Mouse (Mus musculus) intestine, embryonic 15.5 days (tissue): ENCODE data around the gene Golga4. TPM values are rescaled to one million over a fixed set of nuclear protein-coding genes. Genes with fewer than 3 reads are reported as not detected.

Source experiments
- ATAC-seq: fragments of 200-750 bp; cut with Nextera tagmentation; 2 replicates; pipeline ENCODE4 v1.8.0; 2017; ENCODE audit warnings: moderate TSS enrichment, moderate library complexity
- H3K27ac ChIP-seq: fragments of 300-500 bp; sonication (generic); 2 replicates; pipeline ENCODE4 v1.5.1; 2015; ENCODE audit warnings: mild to moderate bottlenecking, inconsistent platforms
- H3K27me3 ChIP-seq: fragments of 300-500 bp; sonication (generic); replicated peaks from 2 replicates; pipeline ENCODE4 v1.6.1; 2015; ENCODE audit warnings: inconsistent platforms
- H3K36me3 ChIP-seq: fragments of 300-500 bp; sonication (generic); 2 replicates; pipeline ENCODE4 v1.6.1; 2015; ENCODE audit warnings: inconsistent platforms
- H3K4me1 ChIP-seq: fragments of 300-500 bp; sonication (generic); replicated peaks from 2 replicates; pipeline ENCODE4 v1.6.1; 2015; ENCODE audit warnings: inconsistent platforms
- H3K4me2 ChIP-seq: fragments of 300-500 bp; sonication (generic); replicated peaks from 2 replicates; pipeline ENCODE4 v1.6.1; 2015; ENCODE audit warnings: mild to moderate bottlenecking, inconsistent platforms
- H3K4me3 ChIP-seq: fragments of 300-500 bp; sonication (generic); replicated peaks from 2 replicates; pipeline ENCODE4 v1.5.1; 2015; ENCODE audit warnings: inconsistent platforms
- H3K9ac ChIP-seq: fragments of 300-500 bp; sonication (generic); 2 replicates; pipeline ENCODE4 v1.6.1; 2015; ENCODE audit warnings: inconsistent platforms
- H3K9me3 ChIP-seq: fragments of 300-500 bp; sonication (generic); 2 replicates; pipeline ENCODE4 v1.6.1; 2016; ENCODE audit warnings: inconsistent platforms
- WGBS: fragments of 180-500 bp; shearing (Covaris S2); methylation state at CpG from one replicate; pipeline ENCODE4 v1.1.7; 2015; 5-methylcytosine and 5-hydroxymethylcytosine counted together
- polyA plus RNA-seq: library from polyadenylated mRNA; unstranded; fragments of >200 nt; fragmentation: Nextera tagmentation; extraction: Ambion mirVana; gene quantifications from 2 replicates; pipeline ENCODE4 v1.2.1, GENCODE M21; 2015

Gene Golga4
- polyA plus RNA-seq, 1 experiment from 2014 or later, result 59.5 TPM

- WGBS, result 60% methylated on average over 3 of the region's 3 CpGs
- no peak overlapping the region for H3K9ac ChIP-seq
- H3K4me2 ChIP-seq, result 0 out of 2 replicates have a peak overlapping the region, but pooled peaks have one; percentile 5
- no peaks in the 10 kb centered on the region for H3K27me3 ChIP-seq
- H3K4me1 ChIP-seq, result peaks cover 27% of the 10 kb centered on the region
- H3K9me3 ChIP-seq, result no peaks in the 10 kb centered on the region
- H3K36me3 ChIP-seq, result peaks cover 7% of the 10 kb centered on the region; the same call in 1 of the 2 replicates
- peak; percentile 90 for ATAC-seq
- H3K4me3 ChIP-seq, result no peak overlapping the region
- peak overlapping the region; percentile 37; the same call in 1 of the 2 replicates for H3K27ac ChIP-seq
Observed at GRCm38 (mm10) chr9:118512681-118513233, 6.7 kb downstream of the Golga4 start.

GRCm38 (mm10) chr9:118515476-118515875, 9.4 kb downstream of the Golga4 start:
- ATAC-seq, result no peak
- H3K4me2 ChIP-seq, result no peak overlapping the region
- no peaks in the 10 kb centered on the region for H3K27me3 ChIP-seq
- H3K9ac ChIP-seq, result no peak overlapping the region
- no peaks in the 10 kb centered on the region for H3K9me3 ChIP-seq
- H3K4me3 ChIP-seq, result no peak overlapping the region
- WGBS, result 92% methylated on average over 6 of the region's 6 CpGs
- H3K36me3 ChIP-seq, result peaks cover 7% of the 10 kb centered on the region; the same call in 1 of the 2 replicates
- H3K27ac ChIP-seq, result no peak overlapping the region
- H3K4me1 ChIP-seq, result peaks cover 24% of the 10 kb centered on the region; the same call in 1 of the 2 replicates

GRCm38 (mm10) chr9:118516162-118516561, 10.1 kb downstream of the Golga4 start:
- ATAC-seq, result no peak
- Histone ChIP-seq H3K36me3 (peaks cover 7% of the 10 kb centered on the region; the same call in 1 of the 2 replicates), H3K4me2 (no peak overlapping the region), H3K4me3 (no peak overlapping the region), H3K27me3 (no peaks in the 10 kb centered on the region), H3K9ac (no peak overlapping the region), H3K9me3 (no peaks in the 10 kb centered on the region), H3K27ac (no peak overlapping the region), H3K4me1 (peaks cover 22% of the 10 kb centered on the region; the same call in 1 of the 2 replicates)
- WGBS, result 90% methylated on average over 3 of the region's 3 CpGs

- Histone ChIP-seq H3K4me3 (no peak overlapping the region), H3K4me2 (no peak overlapping the region), H3K4me1 (peaks cover 13% of the 10 kb centered on the region; the same call in 1 of the 2 replicates), H3K36me3 (peaks cover 7% of the 10 kb centered on the region; the same call in 1 of the 2 replicates), H3K27ac (no peak overlapping the region), H3K27me3 (no peaks in the 10 kb centered on the region), H3K9me3 (no peaks in the 10 kb centered on the region), H3K9ac (no peak overlapping the region)
- ATAC-seq, result no peak
- WGBS, result 98% methylated on average over 5 of the region's 8 CpGs
Observed at GRCm38 (mm10) chr9:118517619-118518018, 11.6 kb downstream of the Golga4 start.

GRCm38 (mm10) chr9:118519101-118519500, 13.0 kb downstream of the Golga4 start:
- 68% methylated on average over 8 of the region's 8 CpGs for WGBS
- Histone ChIP-seq H3K9me3 (no peaks in the 10 kb centered on the region), H3K4me3 (no peak overlapping the region), H3K36me3 (peaks cover 14% of the 10 kb centered on the region; the same call in 1 of the 2 replicates), H3K4me2 (no peak overlapping the region), H3K27me3 (no peaks in the 10 kb centered on the region), H3K9ac (no peak overlapping the region), H3K4me1 (peaks cover 13% of the 10 kb centered on the region; the same call in 1 of the 2 replicates), H3K27ac (no peak overlapping the region)
- no peak for ATAC-seq

GRCm38 (mm10) chr9:118520011-118520410, 13.9 kb downstream of the Golga4 start:
- no peak overlapping the region for H3K4me3 ChIP-seq
- no peaks in the 10 kb centered on the region for H3K9me3 ChIP-seq
- peaks cover 10% of the 10 kb centered on the region; the same call in 1 of the 2 replicates for H3K36me3 ChIP-seq
- peaks cover 13% of the 10 kb centered on the region; the same call in 1 of the 2 replicates for H3K4me1 ChIP-seq
- 36% methylated on average over 8 of the region's 8 CpGs for WGBS
- no peaks in the 10 kb centered on the region for H3K27me3 ChIP-seq
- H3K4me2 ChIP-seq, result 0 out of 2 replicates have a peak overlapping the region, but pooled peaks have one; percentile 19
- H3K9ac ChIP-seq, result no peak overlapping the region
- 0 out of 2 replicates have a peak overlapping the region, but pooled peaks have one; percentile 17 for H3K27ac ChIP-seq
- no peak for ATAC-seq

GRCm38 (mm10) chr9:118520858-118521257, 14.8 kb downstream of the Golga4 start:
- ATAC-seq, result no peak
- H3K27me3 ChIP-seq, result no peaks in the 10 kb centered on the region
- peaks cover 13% of the 10 kb centered on the region; the same call in 1 of the 2 replicates for H3K4me1 ChIP-seq
- H3K4me2 ChIP-seq, result no peak overlapping the region
- no peak overlapping the region for H3K27ac ChIP-seq
- H3K9me3 ChIP-seq, result no peaks in the 10 kb centered on the region
- no peak overlapping the region for H3K9ac ChIP-seq
- 35% methylated on average over 3 of the region's 3 CpGs for WGBS
- H3K36me3 ChIP-seq, result 0 out of 2 replicates have a peak, but pooled peaks cover 6% of the 10 kb centered on the region
- no peak overlapping the region for H3K4me3 ChIP-seq

GRCm38 (mm10) chr9:118521659-118522058, 15.6 kb downstream of the Golga4 start:
- Histone ChIP-seq H3K9ac (no peak overlapping the region), H3K27me3 (no peaks in the 10 kb centered on the region), H3K4me1 (peaks cover 13% of the 10 kb centered on the region; the same call in 1 of the 2 replicates), H3K9me3 (no peaks in the 10 kb centered on the region), H3K4me2 (no peak overlapping the region), H3K36me3 (peaks cover 11% of the 10 kb centered on the region), H3K4me3 (no peak overlapping the region), H3K27ac (no peak overlapping the region)
- ATAC-seq, result no peak
- 89% methylated on average over 8 of the region's 8 CpGs for WGBS

- Histone ChIP-seq H3K27me3 (no peaks in the 10 kb centered on the region), H3K9ac (no peak overlapping the region), H3K4me3 (no peak overlapping the region), H3K27ac (no peak overlapping the region), H3K4me1 (peaks cover 11% of the 10 kb centered on the region; the same call in 1 of the 2 replicates), H3K36me3 (peaks cover 21% of the 10 kb centered on the region), H3K4me2 (no peak overlapping the region), H3K9me3 (no peaks in the 10 kb centered on the region)
- 86% methylated on average over 11 of the region's 11 CpGs for WGBS
- ATAC-seq, result no peak
Observed at GRCm38 (mm10) chr9:118523738-118524137, 17.7 kb downstream of the Golga4 start.

GRCm38 (mm10) chr9:118527056-118527455, 21.0 kb downstream of the Golga4 start:
- no peak for ATAC-seq
- no peaks in the 10 kb centered on the region for H3K9me3 ChIP-seq
- H3K4me2 ChIP-seq, result no peak overlapping the region
- H3K36me3 ChIP-seq, result peaks cover 26% of the 10 kb centered on the region
- H3K27ac ChIP-seq, result no peak overlapping the region
- H3K4me1 ChIP-seq, result no peaks in the 10 kb centered on the region
- no peak overlapping the region for H3K4me3 ChIP-seq
- WGBS, result 91% methylated on average over 18 of the region's 18 CpGs
- no peaks in the 10 kb centered on the region for H3K27me3 ChIP-seq
- H3K9ac ChIP-seq, result no peak overlapping the region

- no peaks in the 10 kb centered on the region for H3K9me3 ChIP-seq
- no peaks in the 10 kb centered on the region for H3K27me3 ChIP-seq
- no peak overlapping the region for H3K4me3 ChIP-seq
- H3K36me3 ChIP-seq, result peaks cover 25% of the 10 kb centered on the region
- H3K4me1 ChIP-seq, result no peaks in the 10 kb centered on the region
- H3K27ac ChIP-seq, result no peak overlapping the region
- WGBS, result 82% methylated on average over 3 of the region's 3 CpGs
- no peak for ATAC-seq
- H3K9ac ChIP-seq, result no peak overlapping the region
- H3K4me2 ChIP-seq, result no peak overlapping the region
Observed at GRCm38 (mm10) chr9:118529783-118530182, 23.7 kb downstream of the Golga4 start.

- WGBS, result 76% methylated on average over 6 of the region's 6 CpGs
- H3K4me2 ChIP-seq, result no peak overlapping the region
- no peaks in the 10 kb centered on the region for H3K4me1 ChIP-seq
- no peaks in the 10 kb centered on the region for H3K9me3 ChIP-seq
- no peak overlapping the region for H3K9ac ChIP-seq
- no peak for ATAC-seq
- no peaks in the 10 kb centered on the region for H3K27me3 ChIP-seq
- H3K4me3 ChIP-seq, result no peak overlapping the region
- peaks cover 25% of the 10 kb centered on the region for H3K36me3 ChIP-seq
- no peak overlapping the region for H3K27ac ChIP-seq
Observed at GRCm38 (mm10) chr9:118530679-118531078, 24.6 kb downstream of the Golga4 start.
